Mouse (Mus musculus) olfactory bulb, adult 2 months (tissue): ENCODE data around the gene Il17f. TPM values are rescaled to one million over a fixed set of nuclear protein-coding genes. Genes with fewer than 3 reads are reported as not detected.

Experiments used
- H3K27ac ChIP-seq: fragments of 200-500 bp; 2 replicates; pipeline ENCODE4 v1.5.1; 2012; ENCODE audit warnings: low read depth, low read length; ENCODE audit not compliant: insufficient read depth
- H3K4me1 ChIP-seq: fragments of 200-500 bp; 2 replicates; pipeline ENCODE4 v1.6.1; 2012; ENCODE audit warnings: low read length; ENCODE audit not compliant: control insufficient read depth, insufficient read depth
- H3K4me3 ChIP-seq: fragments of 200-500 bp; 2 replicates; pipeline ENCODE4 v1.5.1; 2012; ENCODE audit warnings: mild to moderate bottlenecking, low read depth, low read length, moderate library complexity; ENCODE audit not compliant: insufficient read depth
- CTCF ChIP-seq: fragments of 200-500 bp; IDR thresholded peaks from 2 replicates; pipeline ENCODE4 v1.5.1; 2012; ENCODE audit warnings: low read depth, mild to moderate bottlenecking, low read length, moderate library complexity; ENCODE audit not compliant: insufficient read depth
- POLR2A ChIP-seq: fragments of 200-500 bp; IDR thresholded peaks from 2 replicates; pipeline ENCODE4 v1.6.1; 2012; ENCODE audit warnings: mild to moderate bottlenecking, low read depth, low read length, moderate library complexity; ENCODE audit not compliant: insufficient read depth
- WGBS: fragments of 180-500 bp; shearing (Covaris S2); methylation state at CpG from one replicate; pipeline ENCODE4 v1.1.7; 2018; 5-methylcytosine and 5-hydroxymethylcytosine counted together
- polyA plus RNA-seq: library from polyadenylated mRNA; stranded (reverse); fragments of >200 nt; gene quantifications from 2 replicates; pipeline ENCODE4 v1.2.4, GENCODE M21; 2012; ENCODE audit warnings: low replicate concordance; ENCODE audit not compliant: missing spikeins, insufficient read depth, insufficient read length

Il17f gene
- polyA plus RNA-seq, 1 experiment: not detected

GRCm38 (mm10) chr1:20759799-20760198 is 30.6 kb downstream of the Il17f start:
- Histone ChIP-seq H3K27ac (no peak overlapping the region), H3K4me3 (no peak overlapping the region), H3K4me1 (no peaks in the 10 kb centered on the region)
- 88% methylated on average over 10 of the region's 10 CpGs for WGBS
- TF ChIP-seq CTCF (no peak), POLR2A (no peak)

GRCm38 (mm10) chr1:20757586-20757985 is 32.8 kb downstream of the Il17f start:
- Histone ChIP-seq H3K27ac (no peak overlapping the region), H3K4me1 (no peaks in the 10 kb centered on the region), H3K4me3 (no peak overlapping the region)
- no peak for TF ChIP-seq CTCF
- TF ChIP-seq POLR2A: no peak
- 87% methylated on average over 3 of the region's 3 CpGs for WGBS

- 84% methylated on average over 10 of the region's 10 CpGs for WGBS
- TF ChIP-seq POLR2A: no peak
- TF ChIP-seq CTCF: no peak
- Histone ChIP-seq H3K4me3 (no peak overlapping the region), H3K27ac (no peak overlapping the region), H3K4me1 (no peaks in the 10 kb centered on the region)
Measured at GRCm38 (mm10) chr1:20754439-20754838, 36.0 kb downstream of the Il17f start.

GRCm38 (mm10) chr1:20740496-20740998 is 49.9 kb downstream of the Il17f start:
- WGBS: 85% methylated on average over 3 of the region's 3 CpGs
- H3K4me3 ChIP-seq: no peak overlapping the region
- TF ChIP-seq CTCF: no peak
- no peak for TF ChIP-seq POLR2A
- no peak overlapping the region for H3K27ac ChIP-seq
- no peaks in the 10 kb centered on the region for H3K4me1 ChIP-seq

GRCm38 (mm10) chr1:20738483-20738882 is 51.9 kb downstream of the Il17f start:
- Histone ChIP-seq H3K4me1 (no peaks in the 10 kb centered on the region), H3K27ac (no peak overlapping the region), H3K4me3 (no peak overlapping the region)
- 96% methylated on average over 2 of the region's 2 CpGs for WGBS
- TF ChIP-seq POLR2A (no peak), CTCF (no peak)

GRCm38 (mm10) chr1:20736572-20736971 is 53.8 kb downstream of the Il17f start:
- TF ChIP-seq POLR2A (no peak), CTCF (no peak)
- H3K27ac ChIP-seq: no peak overlapping the region
- no peaks in the 10 kb centered on the region for H3K4me1 ChIP-seq
- WGBS: 80% methylated on average over 4 of the region's 4 CpGs
- no peak overlapping the region for H3K4me3 ChIP-seq

GRCm38 (mm10) chr1:20730903-20731302 is 59.5 kb downstream of the Il17f start, which contains the start of gene Il17a:
Il17a (plus strand) TSS chr1:20730905.
- no peak within 1 kb of the TSS for H3K27ac ChIP-seq
- H3K4me1 ChIP-seq: no peaks in the 10 kb centered on the region
- H3K4me3 ChIP-seq: no peak within 1 kb of the TSS
- WGBS: 94% methylated on average over 10 of the region's 10 CpGs
- TF ChIP-seq POLR2A: no peak

Other genes starting within 250 kb of the Il17f start
- gene Pkhd1, start 172.6 kb downstream of the Il17f start, polyA plus RNA-seq: not detected in 2 replicates
- not detected in 2 replicates for gene Il17a, start 59.7 kb downstream of the Il17f start, polyA plus RNA-seq
- not detected in 2 replicates for gene Mcm3, start 29.7 kb upstream of the Il17f start, polyA plus RNA-seq
- gene Paqr8, start 100.0 kb upstream of the Il17f start, polyA plus RNA-seq: 133 TPM in 1 of 2 replicates, not detected in the other
- gene Efhc1, start 161.0 kb upstream of the Il17f start, polyA plus RNA-seq: not detected in 2 replicates